Mouse (Mus musculus): ENCODE data around the gene Kdm8.
A peak's percentile ranks its signal among the peaks of the same experiment; 100 is the strongest.

Kdm8 gene

GRCm38 (mm10) chr7:125462200-125462599 is 17.7 kb downstream of the Kdm8 start:
- no peak for DNase-seq (ENCODE audit: low spot score)

DNA sequence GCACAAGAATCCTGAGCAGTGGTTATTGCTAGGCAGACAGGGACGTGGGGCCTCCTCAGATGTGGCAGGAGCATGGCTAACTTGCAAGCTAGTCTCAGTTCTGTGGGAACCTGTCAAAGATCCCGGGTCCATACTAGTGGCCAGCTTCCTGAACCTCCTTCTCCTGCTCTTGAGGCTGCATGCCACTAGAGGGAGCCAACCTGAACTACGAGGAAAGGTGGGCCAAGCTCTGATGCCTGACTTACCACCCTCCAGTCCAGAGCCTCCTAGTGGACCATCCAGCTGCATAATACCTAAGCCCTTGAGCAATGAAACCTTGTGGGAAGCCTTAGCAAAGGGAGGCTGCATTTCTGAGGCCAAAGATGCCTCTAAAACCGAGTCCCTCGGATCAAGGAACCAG is 25.5 kb downstream of the Kdm8 start:
- peak; percentile 85 for DNase-seq (ENCODE audit: low spot score)

DNA sequence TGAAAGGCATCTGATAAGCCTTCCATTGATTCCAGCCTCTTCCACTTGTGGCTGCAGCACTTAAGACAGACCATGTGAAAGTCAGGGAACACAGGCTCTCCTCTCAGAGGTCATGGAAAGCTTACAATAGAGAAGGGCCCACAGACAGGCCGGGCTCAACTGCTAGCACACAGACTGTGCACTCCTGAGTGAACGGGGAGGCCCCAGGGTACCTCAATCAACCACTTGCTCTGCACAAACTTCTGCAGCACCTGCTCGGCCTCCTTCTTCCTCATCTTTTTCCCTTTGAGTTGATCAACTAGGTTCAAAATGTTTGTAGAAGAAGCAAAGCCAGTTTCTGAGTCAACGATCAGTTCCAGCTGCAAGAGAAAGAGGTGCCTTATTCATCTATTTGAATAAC is 26.4 kb downstream of the Kdm8 start:
- no peak for DNase-seq (ENCODE audit: low spot score)

DNA sequence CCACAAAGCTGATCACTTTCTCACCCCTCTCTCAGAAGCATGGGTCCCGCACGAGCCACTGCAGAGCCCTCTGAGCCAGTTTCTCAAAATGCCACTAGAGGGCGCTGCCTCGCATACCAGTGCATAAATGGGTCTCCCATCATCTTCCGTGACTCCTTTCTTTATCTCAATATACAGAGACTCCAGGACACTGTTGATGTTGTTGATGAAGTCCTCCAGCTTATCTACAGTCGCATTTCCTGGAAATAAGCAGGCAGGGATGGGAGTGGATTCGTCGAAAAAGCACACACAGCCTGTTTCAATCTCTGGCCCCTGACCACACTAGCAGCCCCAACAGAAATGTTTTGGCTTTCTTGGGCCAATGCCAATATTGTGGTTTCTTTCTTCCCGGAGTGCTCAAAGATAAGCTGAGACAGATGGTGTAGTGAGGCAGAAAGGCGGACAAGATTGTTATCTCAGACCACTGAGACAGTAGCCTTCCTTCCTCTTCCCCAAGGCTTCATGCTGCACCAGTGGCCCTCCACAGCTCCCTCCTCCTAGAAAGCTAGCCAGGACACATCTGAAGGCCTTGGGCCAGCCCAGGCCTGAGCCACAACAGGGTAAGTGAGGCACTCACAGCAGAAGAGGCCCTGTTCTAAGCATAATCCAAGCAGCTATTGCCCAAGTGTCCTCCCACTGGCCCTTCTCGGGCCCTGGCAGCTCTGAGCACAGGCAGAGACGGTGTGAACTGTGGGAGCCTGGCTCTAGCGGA is 27.7 kb downstream of the Kdm8 start:
- peak; percentile 92 for DNase-seq (ENCODE audit: low spot score)

GRCm38 (mm10) chr7:125474535-125474934 is 30.1 kb downstream of the Kdm8 start:
- no peak for DNase-seq (ENCODE audit: low spot score)

DNA sequence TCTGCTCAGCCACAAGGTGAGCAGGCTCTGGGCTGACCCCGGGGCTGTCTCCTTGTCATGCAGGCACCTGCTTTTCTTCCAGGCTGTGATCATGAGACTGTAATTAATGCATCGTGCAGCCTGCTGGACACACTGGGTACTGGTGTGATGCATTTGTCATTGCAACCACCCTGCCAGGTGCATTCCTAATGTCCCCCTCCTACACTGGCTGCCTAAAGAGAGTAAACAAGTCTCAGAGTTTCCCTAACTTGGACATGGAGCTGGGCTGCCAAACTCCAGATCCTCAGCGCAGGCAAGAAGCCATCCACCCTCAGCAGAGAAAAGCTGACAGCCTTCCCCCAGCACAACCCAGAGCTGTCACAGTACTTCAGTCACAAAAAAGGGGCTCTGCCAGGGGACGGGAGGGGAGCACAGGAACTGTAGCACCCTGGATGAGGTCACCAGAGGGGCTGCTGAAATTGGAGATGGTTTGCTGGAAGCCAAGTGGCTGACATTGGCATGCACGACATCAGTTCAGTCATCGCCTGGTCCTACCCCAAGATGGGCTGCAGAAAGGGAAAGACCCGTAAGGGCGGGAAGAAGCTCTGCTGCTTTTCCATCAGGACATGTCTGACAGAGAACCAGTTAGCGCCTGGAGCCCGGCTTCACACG is 31.2 kb downstream of the Kdm8 start:
- DNase-seq (ENCODE audit: low spot score): no peak

- no peak for DNase-seq (ENCODE audit: low spot score)
These were observed 34.0 kb downstream of the Kdm8 start for GRCm38 (mm10) chr7:125478391-125478984.

DNA sequence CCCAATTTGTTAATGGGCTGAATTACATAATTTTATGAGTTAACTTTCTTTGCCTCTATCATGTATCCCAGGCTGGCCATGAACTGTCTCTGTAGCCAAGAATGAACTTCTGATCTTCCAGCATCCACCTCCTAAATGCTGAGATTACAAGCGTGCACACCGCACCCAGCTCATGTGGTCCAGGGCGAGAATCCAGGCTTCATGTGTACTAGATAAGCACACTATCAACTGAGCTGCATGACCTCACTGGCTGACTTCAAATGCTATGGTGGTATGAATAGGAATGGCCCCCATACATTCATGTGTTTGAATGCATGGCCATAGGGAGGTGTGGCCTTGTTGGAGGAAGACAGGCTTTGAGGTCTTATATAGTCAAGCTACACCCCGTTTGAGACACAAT is 36.0 kb downstream of the Kdm8 start:
- DNase-seq (ENCODE audit: low spot score): no peak

- DNase-seq (ENCODE audit: low spot score): no peak
These were observed 37.9 kb downstream of the Kdm8 start for GRCm38 (mm10) chr7:125482339-125482738.

GRCm38 (mm10) chr7:125482886-125483285 is 38.4 kb downstream of the Kdm8 start:
- DNase-seq (ENCODE audit: low spot score): no peak

GRCm38 (mm10) chr7:125484791-125485190 is 40.3 kb downstream of the Kdm8 start:
- DNase-seq (ENCODE audit: low spot score): no peak

DNA sequence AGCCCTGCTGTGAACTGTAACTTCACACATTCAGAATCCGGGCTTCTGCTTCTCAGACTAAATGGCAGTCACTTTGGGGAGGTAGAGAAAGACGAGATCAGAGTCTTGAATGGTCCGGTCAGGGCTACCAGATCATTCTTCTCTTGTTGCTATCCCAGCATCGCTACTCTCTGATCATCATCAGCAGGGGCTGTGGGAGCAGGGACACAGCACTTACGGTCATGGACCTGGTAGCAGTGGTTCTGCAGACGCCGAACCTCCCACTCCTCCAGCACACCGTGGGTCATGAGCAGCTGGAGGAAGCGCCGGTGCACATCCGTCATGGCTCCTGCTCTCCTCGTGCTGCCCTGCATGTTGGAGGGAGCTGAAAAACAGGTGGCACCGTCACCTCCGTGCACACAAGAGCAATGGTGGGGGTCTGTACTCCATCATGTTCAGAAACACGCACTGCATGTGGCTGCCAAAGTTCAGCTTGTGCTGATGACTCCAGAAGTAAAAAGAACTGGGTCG is 41.7 kb downstream of the Kdm8 start:
- no peak for DNase-seq (ENCODE audit: low spot score)

GRCm38 (mm10) chr7:125487126-125487525 is 42.6 kb downstream of the Kdm8 start:
- no peak for DNase-seq (ENCODE audit: low spot score)

DNA sequence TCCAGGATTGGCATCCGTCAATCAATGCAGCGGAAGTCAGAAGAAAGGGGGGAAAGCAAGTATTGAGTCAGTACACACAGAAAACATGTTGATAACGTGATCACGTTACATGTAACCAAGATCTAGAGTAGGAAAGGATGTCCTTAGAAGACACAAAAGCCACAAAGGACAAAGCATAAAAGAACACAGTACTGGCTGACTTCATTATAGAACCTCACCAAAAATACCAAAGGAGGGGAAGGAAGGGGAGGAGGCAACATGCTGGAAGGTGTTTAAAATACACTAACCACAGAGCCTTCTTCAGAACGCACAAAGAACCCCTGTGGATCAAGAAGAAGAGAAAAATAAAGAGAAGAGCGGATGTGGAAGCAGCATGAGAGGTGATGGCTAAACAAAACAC is 44.2 kb downstream of the Kdm8 start:
- no peak for DNase-seq (ENCODE audit: low spot score)

DNA sequence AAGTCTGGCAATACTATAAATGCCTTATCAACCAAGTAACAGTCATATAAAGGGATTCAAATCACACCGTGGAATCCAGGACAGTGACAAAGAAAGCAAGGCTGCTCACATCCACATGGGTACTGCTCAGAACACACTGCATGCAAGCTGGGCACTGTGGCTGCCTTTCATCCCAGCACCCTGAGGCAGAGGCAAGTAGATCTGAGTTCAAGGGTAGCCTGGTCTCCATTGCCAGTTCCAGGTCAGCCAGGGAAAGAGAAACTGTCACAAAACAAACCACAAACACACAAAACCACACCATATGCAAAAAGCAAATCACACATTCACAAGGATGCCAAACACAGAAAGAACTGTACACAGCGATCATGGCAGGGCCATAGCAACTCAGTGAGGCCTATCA is 45.2 kb downstream of the Kdm8 start:
- DNase-seq (ENCODE audit: low spot score): no peak

DNA sequence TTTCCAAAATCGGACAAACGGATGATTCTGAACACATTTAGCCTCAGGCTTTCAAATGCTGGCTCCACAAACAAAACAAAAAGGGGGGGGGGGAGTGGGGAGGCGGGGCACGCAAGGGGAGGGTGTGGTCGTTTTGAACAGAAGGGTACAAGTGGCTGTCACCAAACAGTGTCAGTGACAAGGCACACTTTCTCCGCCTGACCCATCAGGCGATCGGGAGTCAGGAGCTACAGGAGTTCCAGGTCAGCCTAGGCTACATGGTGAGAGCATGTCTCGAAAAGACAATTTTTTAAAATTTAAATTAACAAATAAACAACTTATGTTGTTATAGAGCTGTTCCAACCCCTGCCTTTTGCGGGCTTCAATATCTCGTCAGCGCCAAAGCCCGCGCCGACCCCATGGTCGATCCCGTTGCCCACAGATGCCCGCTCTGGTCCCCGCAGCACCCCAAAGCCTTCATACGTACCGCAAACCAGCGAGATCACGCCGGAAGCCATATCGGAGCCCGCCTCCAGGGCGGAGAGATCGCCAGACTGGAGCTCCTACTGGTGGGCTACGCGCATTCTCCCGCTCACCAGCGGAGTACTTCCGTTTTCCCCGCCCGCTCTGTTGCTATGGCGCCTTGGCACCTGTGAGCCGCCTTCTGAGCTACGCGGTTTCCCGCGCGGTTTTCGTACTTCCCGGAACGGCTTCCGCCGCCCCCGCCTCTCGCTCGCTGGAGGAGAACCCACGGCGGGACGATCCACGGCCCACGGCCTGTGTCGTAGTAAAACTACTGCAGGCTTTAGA is 46.7 kb downstream of the Kdm8 start, which contains the start of gene Nsmce1:
Gene Nsmce1, minus strand, starts transcription at position 650 of the 789 bp plus-strand sequence.
- peak; percentile 96 for DNase-seq (ENCODE audit: low spot score)

- DNase-seq (ENCODE audit: low spot score): no peak
These were observed 47.3 kb downstream of the Kdm8 start for GRCm38 (mm10) chr7:125491760-125492159.

- DNase-seq (ENCODE audit: low spot score): no peak
These were observed 48.1 kb downstream of the Kdm8 start for GRCm38 (mm10) chr7:125492551-125492950.

DNA sequence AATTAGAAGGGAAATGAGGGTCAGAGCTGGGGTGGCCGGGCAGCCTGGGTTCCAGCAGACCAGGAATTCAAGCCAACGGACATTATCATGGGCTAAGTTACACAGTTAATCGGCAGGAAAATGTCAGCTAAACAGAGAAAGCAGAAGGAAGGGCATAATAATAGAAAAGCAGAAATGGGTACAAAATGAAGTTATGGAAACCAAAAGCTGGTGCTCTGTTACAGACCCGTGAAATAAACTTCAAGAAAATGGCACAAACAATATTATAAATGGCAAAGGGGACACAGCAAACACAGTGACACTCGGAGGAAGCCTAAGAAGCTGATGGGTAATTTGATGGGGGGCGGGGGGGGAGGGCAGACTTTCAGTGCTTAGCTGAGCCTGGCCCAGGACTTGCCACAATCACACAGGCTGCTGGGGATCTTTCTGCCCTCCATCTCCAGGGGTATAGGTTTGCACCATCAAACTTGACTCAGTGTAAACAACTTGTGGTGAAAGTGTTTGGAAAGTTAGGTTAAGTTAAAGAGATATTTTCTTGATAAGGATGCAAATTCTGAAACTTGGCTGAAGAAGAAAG is 51.5 kb downstream of the Kdm8 start:
- no peak for DNase-seq (ENCODE audit: low spot score)

GRCm38 (mm10) chr7:125499927-125500868 is 55.7 kb downstream of the Kdm8 start:
- no peak for DNase-seq (ENCODE audit: low spot score)

DNA sequence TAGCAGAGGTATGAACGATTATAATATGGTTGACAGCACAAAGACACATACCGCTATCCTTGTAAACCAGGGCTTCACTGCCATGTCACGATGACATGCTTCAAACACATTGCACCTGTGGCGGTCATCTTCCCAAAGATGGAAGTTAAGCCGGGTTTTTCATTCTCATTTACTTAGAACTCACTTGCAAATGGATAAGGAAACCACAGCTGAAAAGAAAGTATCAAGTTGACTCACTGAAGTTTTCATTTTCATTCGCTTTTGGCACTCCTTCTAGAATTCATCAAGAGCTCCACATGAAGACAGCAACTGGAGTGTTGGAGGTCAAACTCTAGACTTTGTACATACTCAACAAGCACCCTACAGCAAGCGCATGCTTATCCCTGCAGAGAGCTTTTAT is 56.4 kb downstream of the Kdm8 start:
- DNase-seq (ENCODE audit: low spot score): no peak
